Mouse (Mus musculus) small intestine, adult 2 months (tissue): ENCODE results near the gene Pafah1b1.
A peak's percentile ranks its signal among the peaks of the same experiment; 100 is the strongest.

Source experiments
- CTCF ChIP-seq: fragments of 200-500 bp; IDR thresholded peaks from 2 replicates; pipeline ENCODE4 v1.5.1; 2012; ENCODE audit warnings: low read depth, mild to moderate bottlenecking, control low read depth, inconsistent platforms, low read length, moderate library complexity, mixed read lengths; ENCODE audit not compliant: insufficient replicate concordance, insufficient read length; ENCODE audit errors: extremely low read depth
- POLR2A ChIP-seq: fragments of 200-500 bp; IDR thresholded peaks from 2 replicates; pipeline ENCODE4 v1.6.1; 2012; ENCODE audit warnings: low read depth, mild to moderate bottlenecking, control low read depth, inconsistent platforms, low read length, moderate library complexity

- TF ChIP-seq CTCF (peak; percentile 81; the same call in 1 of the 2 replicates), POLR2A (no peak)
These were observed 89.8 kb downstream of the Pafah1b1 start for GRCm38 (mm10) chr11:74634490-74635275.
